Mouse (Mus musculus): ENCODE results near the gene Pak1. TPM values are rescaled to one million over a fixed set of nuclear protein-coding genes. Genes with fewer than 3 reads are reported as not detected.

The Pak1 gene
- polyA plus RNA-seq, 1 experiment from 2014 or later, result 72.2 TPM

DNA sequence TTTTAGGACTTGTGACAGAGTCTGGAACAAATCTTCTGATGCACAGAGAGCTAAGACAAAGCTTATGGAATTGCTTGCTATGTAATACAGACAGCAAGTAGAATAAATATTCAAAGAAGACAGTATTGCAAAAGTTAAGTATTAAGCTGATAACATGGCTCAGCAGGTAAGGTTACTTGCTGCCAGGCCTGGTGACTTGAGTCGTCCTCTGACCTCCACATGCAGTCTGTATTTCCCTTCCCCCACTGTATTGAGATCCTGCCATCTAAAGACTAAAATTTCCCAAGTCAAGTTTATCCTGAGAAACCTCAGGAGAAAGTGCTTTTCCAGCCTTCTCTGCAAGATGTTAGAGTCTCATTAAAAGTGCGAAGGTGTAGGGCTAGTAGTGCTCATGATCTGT is 40.8 kb downstream of the Pak1 start:
- Histone ChIP-seq H3K4me2 (ENCODE audit: low read depth, low read length, severe bottlenecking) (no peak overlapping the region), H3K9ac (ENCODE audit: low read length) (no peak overlapping the region), H3K36me3 (ENCODE audit: control insufficient read depth, insufficient read depth, low read length) (no peaks in the 10 kb centered on the region), H3K27ac (ENCODE audit: low read depth, low read length) (no peak overlapping the region), H3K27me3 (ENCODE audit: control insufficient read depth, insufficient read depth, low read length) (no peaks in the 10 kb centered on the region), H3K4me3 (ENCODE audit: low read depth, low read length) (no peak overlapping the region), H3K4me1 (replicated peaks; ENCODE audit: control insufficient read depth, insufficient read depth, low read length) (no peaks in the 10 kb centered on the region), H3K9me3 (ENCODE audit: control insufficient read depth, low read length) (no peaks in the 10 kb centered on the region)
- ATAC-seq (replicated peaks; ENCODE audit: low FRiP score) (no peak), DNase-seq (ENCODE audit: low spot score) (no peak)
- 86% methylated on average over 2 of the region's 2 CpGs for WGBS

DNA sequence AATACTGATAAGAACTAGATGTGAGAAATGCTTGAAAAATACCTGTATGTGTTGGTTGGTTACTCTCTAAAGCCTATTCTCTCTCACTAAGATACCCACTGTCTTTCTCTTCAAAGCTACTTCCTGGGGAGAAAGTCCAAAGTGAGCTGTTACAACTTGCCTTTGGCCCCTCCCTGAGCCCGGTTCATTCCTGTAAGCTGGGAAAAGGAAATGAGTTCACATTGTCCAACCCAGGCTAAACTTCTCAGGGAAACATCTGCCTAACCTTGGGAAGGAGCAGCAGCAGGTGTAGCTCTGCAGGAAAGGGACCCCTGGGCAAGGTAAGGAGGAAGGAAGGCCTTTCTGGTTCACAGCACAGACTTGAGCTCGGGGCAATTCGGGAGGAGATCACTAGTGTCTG is 42.4 kb downstream of the Pak1 start:
- H3K27ac ChIP-seq (ENCODE audit: low read depth, low read length), result no peak overlapping the region
- ATAC-seq (replicated peaks; ENCODE audit: low FRiP score) (no peak), DNase-seq (ENCODE audit: low spot score) (no peak)
- H3K4me2 ChIP-seq (ENCODE audit: low read depth, low read length, severe bottlenecking), result no peak overlapping the region
- H3K27me3 ChIP-seq (ENCODE audit: control insufficient read depth, insufficient read depth, low read length), result no peaks in the 10 kb centered on the region
- H3K9me3 ChIP-seq (ENCODE audit: control insufficient read depth, low read length), result no peaks in the 10 kb centered on the region
- H3K36me3 ChIP-seq (ENCODE audit: control insufficient read depth, insufficient read depth, low read length), result no peaks in the 10 kb centered on the region
- WGBS, result 81% methylated on average over 3 of the region's 3 CpGs
- H3K9ac ChIP-seq (ENCODE audit: low read length), result no peak overlapping the region
- H3K4me1 ChIP-seq (replicated peaks; ENCODE audit: control insufficient read depth, insufficient read depth, low read length), result no peaks in the 10 kb centered on the region
- H3K4me3 ChIP-seq (ENCODE audit: low read depth, low read length), result no peak overlapping the region

DNA sequence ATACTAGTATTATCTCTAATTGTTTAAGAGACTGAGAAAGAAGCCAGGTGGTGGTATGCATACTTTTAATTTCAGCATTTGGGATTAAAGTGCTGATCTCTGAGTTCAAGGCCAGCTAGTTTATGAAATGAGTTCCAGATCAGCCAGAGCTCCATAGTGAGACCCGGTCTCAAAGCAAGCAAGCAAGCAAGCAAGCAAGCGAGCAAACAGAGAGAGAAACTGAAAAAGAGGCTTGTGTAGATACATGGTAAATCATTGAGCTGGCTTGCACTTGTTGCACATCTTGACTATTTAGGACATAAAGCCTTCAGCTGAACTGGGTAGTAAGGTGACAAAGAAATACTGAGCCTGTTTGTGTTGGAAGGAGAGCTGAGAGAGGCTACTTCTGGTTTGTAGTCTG is 44.6 kb downstream of the Pak1 start:
- Histone ChIP-seq H3K27ac (ENCODE audit: low read depth, low read length) (no peak overlapping the region), H3K9ac (ENCODE audit: low read length) (no peak overlapping the region), H3K9me3 (ENCODE audit: control insufficient read depth, low read length) (no peaks in the 10 kb centered on the region), H3K4me2 (ENCODE audit: low read depth, low read length, severe bottlenecking) (no peak overlapping the region), H3K4me3 (ENCODE audit: low read depth, low read length) (no peak overlapping the region), H3K4me1 (replicated peaks; ENCODE audit: control insufficient read depth, insufficient read depth, low read length) (no peaks in the 10 kb centered on the region), H3K36me3 (ENCODE audit: control insufficient read depth, insufficient read depth, low read length) (no peaks in the 10 kb centered on the region), H3K27me3 (ENCODE audit: control insufficient read depth, insufficient read depth, low read length) (no peaks in the 10 kb centered on the region)
- 85% methylated on average over 2 of the region's 2 CpGs for WGBS
- ATAC-seq (replicated peaks; ENCODE audit: low FRiP score), result no peak
- no peak for DNase-seq (ENCODE audit: low spot score)

DNA sequence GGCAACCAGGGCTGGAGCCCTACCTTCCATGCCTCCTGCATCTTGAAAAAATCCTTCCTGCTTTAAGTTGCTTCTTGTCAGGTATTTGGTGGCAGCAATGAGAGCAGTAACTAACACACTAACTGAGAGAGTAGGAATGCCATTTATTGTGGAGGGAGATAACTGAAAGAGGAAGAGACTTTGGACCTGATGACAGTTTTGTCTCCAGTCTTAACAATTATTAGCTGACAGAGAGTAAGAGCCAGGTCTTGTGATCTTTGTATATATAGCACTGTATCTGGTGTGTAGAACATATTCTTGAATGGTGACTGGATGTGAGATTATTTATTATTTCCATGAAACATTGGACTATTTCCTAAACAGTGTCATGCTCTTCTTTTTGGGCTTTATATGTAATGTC is 50.2 kb downstream of the Pak1 start:
- DNase-seq (ENCODE audit: low spot score) (no peak), ATAC-seq (replicated peaks; ENCODE audit: low FRiP score) (no peak)
- no peak overlapping the region for H3K4me2 ChIP-seq (ENCODE audit: low read depth, low read length, severe bottlenecking)
- no peaks in the 10 kb centered on the region for H3K27me3 ChIP-seq (ENCODE audit: control insufficient read depth, insufficient read depth, low read length)
- no peaks in the 10 kb centered on the region for H3K9me3 ChIP-seq (ENCODE audit: control insufficient read depth, low read length)
- H3K9ac ChIP-seq (ENCODE audit: low read length), result no peak overlapping the region
- no peak overlapping the region for H3K27ac ChIP-seq (ENCODE audit: low read depth, low read length)
- H3K4me3 ChIP-seq (ENCODE audit: low read depth, low read length), result no peak overlapping the region
- H3K4me1 ChIP-seq (replicated peaks; ENCODE audit: control insufficient read depth, insufficient read depth, low read length), result 0 out of 2 replicates have a peak, but pooled peaks cover 2% of the 10 kb centered on the region
- H3K36me3 ChIP-seq (ENCODE audit: control insufficient read depth, insufficient read depth, low read length), result no peaks in the 10 kb centered on the region

DNA sequence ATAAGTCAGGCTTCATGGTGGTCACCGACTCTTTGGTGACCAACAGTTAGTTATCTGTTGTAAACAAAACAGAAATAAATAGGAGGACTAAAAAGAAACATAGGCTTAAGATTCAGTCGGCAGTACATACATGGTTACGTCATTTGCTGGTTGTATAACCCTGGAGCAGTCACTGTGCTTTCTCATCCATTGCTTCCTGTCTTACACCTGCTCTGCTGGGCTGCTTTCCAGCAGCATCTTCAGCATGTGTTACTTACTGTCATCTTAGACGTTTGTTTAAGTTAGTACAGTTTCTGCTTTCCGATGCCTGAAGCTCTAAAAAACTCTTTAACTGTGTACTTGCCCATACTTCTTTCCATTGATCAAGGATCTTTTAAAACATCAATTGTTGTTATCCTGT is 53.0 kb downstream of the Pak1 start:
- 0 out of 2 replicates have a peak, but pooled peaks cover 2% of the 10 kb centered on the region for H3K4me1 ChIP-seq (replicated peaks; ENCODE audit: control insufficient read depth, insufficient read depth, low read length)

DNA sequence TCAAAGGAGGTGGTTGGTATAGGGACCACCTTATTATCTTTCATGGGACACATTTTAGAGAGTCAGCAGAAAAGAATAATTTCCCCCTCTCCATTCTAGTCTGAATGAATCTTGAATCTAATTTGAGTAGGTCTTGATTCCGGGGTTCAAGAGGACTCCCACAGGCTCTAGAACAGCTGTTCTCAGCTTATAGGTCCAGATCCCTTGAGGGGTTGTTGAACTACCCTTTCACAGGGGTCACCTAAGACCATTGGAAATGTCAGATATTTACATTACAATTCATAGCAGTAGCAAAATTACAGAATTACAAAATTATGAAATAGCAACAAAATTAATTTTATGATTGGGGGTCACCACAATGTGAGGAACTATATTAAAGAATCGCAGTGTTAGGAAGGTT is 54.0 kb downstream of the Pak1 start:
- Histone ChIP-seq H3K4me1 (replicated peaks; ENCODE audit: control insufficient read depth, insufficient read depth, low read length) (0 out of 2 replicates have a peak, but pooled peaks cover 2% of the 10 kb centered on the region), H3K4me2 (ENCODE audit: low read depth, low read length, severe bottlenecking) (peak overlapping the region; percentile 41), H3K4me3 (ENCODE audit: low read depth, low read length) (no peak overlapping the region; the same call in 1 of the 2 replicates), H3K36me3 (ENCODE audit: control insufficient read depth, insufficient read depth, low read length) (no peaks in the 10 kb centered on the region), H3K27ac (ENCODE audit: low read depth, low read length) (no peak overlapping the region), H3K27me3 (ENCODE audit: control insufficient read depth, insufficient read depth, low read length) (no peaks in the 10 kb centered on the region), H3K9me3 (ENCODE audit: control insufficient read depth, low read length) (no peaks in the 10 kb centered on the region), H3K9ac (ENCODE audit: low read length) (no peak overlapping the region)
- peak; percentile 31; the same call in 1 of the 2 replicates for ATAC-seq (replicated peaks; ENCODE audit: low FRiP score)
- DNase-seq (ENCODE audit: low spot score), result no peak
- 54% methylated on average over 2 of the region's 2 CpGs for WGBS

More for the DNA sequence above, 53.0 kb downstream of the Pak1 start:
- DNase-seq (ENCODE audit: low spot score) (no peak), ATAC-seq (replicated peaks; ENCODE audit: low FRiP score) (no peak)
- Histone ChIP-seq H3K9me3 (ENCODE audit: control insufficient read depth, low read length) (no peaks in the 10 kb centered on the region), H3K27me3 (ENCODE audit: control insufficient read depth, insufficient read depth, low read length) (no peaks in the 10 kb centered on the region), H3K9ac (ENCODE audit: low read length) (no peak overlapping the region), H3K4me3 (ENCODE audit: low read depth, low read length) (no peak overlapping the region), H3K4me2 (ENCODE audit: low read depth, low read length, severe bottlenecking) (no peak overlapping the region), H3K36me3 (ENCODE audit: control insufficient read depth, insufficient read depth, low read length) (no peaks in the 10 kb centered on the region), H3K27ac (ENCODE audit: low read depth, low read length) (no peak overlapping the region)
- 91% methylated on average over 5 of the region's 5 CpGs for WGBS

DNA sequence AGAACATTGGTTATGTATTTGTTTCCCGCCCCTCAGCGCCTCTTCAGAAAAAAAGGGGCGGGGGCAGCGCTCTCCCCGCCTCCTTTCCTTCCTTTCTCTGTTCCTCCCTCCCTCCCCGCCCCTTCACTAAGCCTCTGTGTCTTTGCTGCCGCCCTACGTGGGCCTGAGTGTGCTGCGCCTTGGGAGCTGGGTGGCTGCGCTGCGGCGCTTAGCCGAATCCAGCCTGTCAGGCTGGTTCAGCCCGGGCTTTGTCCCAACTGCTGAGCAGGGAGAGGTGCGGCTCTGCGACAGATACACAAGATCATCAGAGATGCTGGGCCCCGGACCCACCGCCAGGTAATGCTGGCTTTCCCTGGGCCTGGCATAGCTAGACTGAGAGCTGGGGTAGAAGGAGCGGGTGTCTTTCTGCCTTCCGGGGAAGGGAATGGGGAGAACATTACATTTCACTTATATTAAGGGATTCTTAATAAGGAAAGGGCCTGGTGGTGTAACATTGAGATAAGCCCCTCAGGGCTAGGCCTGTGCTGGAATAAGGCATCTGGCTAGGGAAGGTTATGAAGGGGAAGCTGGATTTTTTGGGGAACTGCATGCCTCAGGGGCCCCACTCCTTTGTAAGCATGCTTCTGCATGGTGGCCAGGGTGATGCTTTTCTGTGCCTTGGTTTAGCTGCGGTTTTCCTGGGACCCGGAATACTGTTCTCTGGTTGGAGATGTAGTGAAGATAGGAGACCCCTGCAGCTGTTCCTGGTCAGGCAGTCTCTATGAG is 54.6 kb downstream of the Pak1 start:
- 0 out of 2 replicates have a peak, but pooled peaks cover 2% of the 10 kb centered on the region for H3K4me1 ChIP-seq (replicated peaks; ENCODE audit: control insufficient read depth, insufficient read depth, low read length)
- 6% methylated on average over 22 of the region's 22 CpGs for WGBS
- H3K9ac ChIP-seq (ENCODE audit: low read length), result peak overlapping the region; percentile 73
- ATAC-seq (replicated peaks; ENCODE audit: low FRiP score), result peak; percentile 96
- H3K27me3 ChIP-seq (ENCODE audit: control insufficient read depth, insufficient read depth, low read length), result no peaks in the 10 kb centered on the region
- peak overlapping the region; percentile 41 for H3K4me2 ChIP-seq (ENCODE audit: low read depth, low read length, severe bottlenecking)
- peak; percentile 86 for DNase-seq (ENCODE audit: low spot score)
- peak overlapping the region; percentile 27 for H3K4me3 ChIP-seq (ENCODE audit: low read depth, low read length)
- no peaks in the 10 kb centered on the region for H3K36me3 ChIP-seq (ENCODE audit: control insufficient read depth, insufficient read depth, low read length)
- H3K27ac ChIP-seq (ENCODE audit: low read depth, low read length), result no peak overlapping the region
- no peaks in the 10 kb centered on the region for H3K9me3 ChIP-seq (ENCODE audit: control insufficient read depth, low read length)

DNA sequence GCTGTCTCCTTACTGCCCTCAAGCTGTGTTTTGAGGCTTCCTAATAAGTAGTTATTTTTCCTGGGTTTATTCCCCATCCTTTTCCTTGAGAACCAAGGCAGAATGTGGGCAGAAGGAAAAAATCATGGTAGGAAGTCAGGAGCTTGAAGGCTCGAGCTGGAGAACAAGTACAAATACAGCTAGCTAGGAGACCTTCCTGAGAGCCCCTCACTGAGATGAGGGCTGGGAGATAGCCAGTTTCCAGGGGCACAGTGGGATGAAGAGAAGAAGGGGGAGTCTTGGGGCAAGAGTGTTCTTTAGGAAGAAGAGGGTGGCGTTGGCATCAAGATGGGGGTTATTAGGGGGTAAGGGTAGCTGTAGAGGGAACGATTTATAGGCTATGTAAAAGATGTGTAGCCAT is 56.1 kb downstream of the Pak1 start:
- Histone ChIP-seq H3K36me3 (ENCODE audit: control insufficient read depth, insufficient read depth, low read length) (no peaks in the 10 kb centered on the region), H3K27ac (ENCODE audit: low read depth, low read length) (no peak overlapping the region), H3K9ac (ENCODE audit: low read length) (no peak overlapping the region)

DNA sequence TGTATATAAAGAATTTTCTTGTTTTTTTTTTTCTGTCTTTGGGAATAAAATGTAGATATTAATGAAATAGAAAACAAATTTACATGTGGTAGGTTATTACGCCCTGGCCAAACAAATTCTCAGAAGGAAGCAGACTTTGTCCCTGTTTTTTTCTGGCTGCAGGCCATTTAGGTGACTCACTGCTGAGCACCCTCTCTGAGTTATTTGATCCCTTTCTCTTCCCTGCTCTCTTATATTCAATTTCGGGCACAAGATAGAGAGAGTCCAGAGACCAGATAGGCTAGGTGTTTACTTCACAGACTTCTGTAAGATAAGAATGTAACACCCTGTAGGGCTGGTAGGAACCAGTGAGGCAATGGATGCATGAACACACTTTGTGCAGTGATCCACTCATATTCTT is 57.2 kb downstream of the Pak1 start:
- ATAC-seq (replicated peaks; ENCODE audit: low FRiP score) (no peak), DNase-seq (ENCODE audit: low spot score) (no peak)
- H3K27ac ChIP-seq (ENCODE audit: low read depth, low read length), result no peak overlapping the region
- 78% methylated on average over 2 of the region's 2 CpGs for WGBS
- H3K4me1 ChIP-seq (replicated peaks; ENCODE audit: control insufficient read depth, insufficient read depth, low read length), result 0 out of 2 replicates have a peak, but pooled peaks cover 2% of the 10 kb centered on the region
- no peaks in the 10 kb centered on the region for H3K36me3 ChIP-seq (ENCODE audit: control insufficient read depth, insufficient read depth, low read length)
- no peak overlapping the region for H3K4me3 ChIP-seq (ENCODE audit: low read depth, low read length)
- H3K27me3 ChIP-seq (ENCODE audit: control insufficient read depth, insufficient read depth, low read length), result no peaks in the 10 kb centered on the region
- H3K9me3 ChIP-seq (ENCODE audit: control insufficient read depth, low read length), result no peaks in the 10 kb centered on the region
- no peak overlapping the region for H3K9ac ChIP-seq (ENCODE audit: low read length)
- no peak overlapping the region for H3K4me2 ChIP-seq (ENCODE audit: low read depth, low read length, severe bottlenecking)

More for the DNA sequence above, 56.1 kb downstream of the Pak1 start:
- Histone ChIP-seq H3K4me2 (ENCODE audit: low read depth, low read length, severe bottlenecking) (no peak overlapping the region), H3K27me3 (ENCODE audit: control insufficient read depth, insufficient read depth, low read length) (no peaks in the 10 kb centered on the region), H3K9me3 (ENCODE audit: control insufficient read depth, low read length) (no peaks in the 10 kb centered on the region), H3K4me1 (replicated peaks; ENCODE audit: control insufficient read depth, insufficient read depth, low read length) (0 out of 2 replicates have a peak, but pooled peaks cover 2% of the 10 kb centered on the region), H3K4me3 (ENCODE audit: low read depth, low read length) (no peak overlapping the region)
- DNase-seq (ENCODE audit: low spot score) (no peak), ATAC-seq (replicated peaks; ENCODE audit: low FRiP score) (no peak)
- 82% methylated on average over 3 of the region's 3 CpGs for WGBS

All from forebrain, embryonic 11.5 days (tissue).